Mouse (Mus musculus) cerebellum, postnatal 10 days (tissue): Measurements from ENCODE around the gene Misp.

Source experiments
- DNase-seq, 2 experiments: peaks; one replicate each; pipeline ENCODE4 v3.0.0; 2021; ENCODE audit warnings: mixed read lengths in 2 of 2

Misp gene

GRCm38 (mm10) chr10:79824413-79824812, 3.6 kb downstream of the Misp start:
- no peak for DNase-seq

- DNase-seq = peak in 1 of 2 experiments; percentile 37
Observed at GRCm38 (mm10) chr10:79831583-79831982, 10.8 kb downstream of the Misp start.

GRCm38 (mm10) chr10:79832026-79832785, 11.4 kb downstream of the Misp start:
- DNase-seq = no peak

- no peak for DNase-seq
Observed at GRCm38 (mm10) chr10:79832786-79833181, 12.0 kb downstream of the Misp start.

GRCm38 (mm10) chr10:79834769-79835398, 14.1 kb downstream of the Misp start:
- peak; percentile 90 to 92 for DNase-seq

- no peak for DNase-seq
Observed at GRCm38 (mm10) chr10:79836918-79837317, 16.1 kb downstream of the Misp start.

- DNase-seq = no peak
Observed at GRCm38 (mm10) chr10:79838151-79838550, 17.4 kb downstream of the Misp start.

- no peak for DNase-seq
Observed at GRCm38 (mm10) chr10:79840091-79840490, 19.3 kb downstream of the Misp start.

- peak; percentile 72 to 76 for DNase-seq
Observed at GRCm38 (mm10) chr10:79840644-79841551, 20.1 kb downstream of the Misp start.

GRCm38 (mm10) chr10:79842322-79842721, 21.5 kb downstream of the Misp start:
- DNase-seq = no peak

GRCm38 (mm10) chr10:79843476-79843875, 22.7 kb downstream of the Misp start:
- DNase-seq = peak in 1 of 2 experiments; percentile 63

GRCm38 (mm10) chr10:79846553-79846952, 25.8 kb downstream of the Misp start:
- no peak for DNase-seq

- no peak for DNase-seq
Observed at GRCm38 (mm10) chr10:79849941-79850628, 29.3 kb downstream of the Misp start.

GRCm38 (mm10) chr10:79851653-79852052, 30.9 kb downstream of the Misp start:
- DNase-seq = no peak

GRCm38 (mm10) chr10:79852107-79852789, 31.5 kb downstream of the Misp start:
- DNase-seq = no peak

GRCm38 (mm10) chr10:79852827-79853226, 32.0 kb downstream of the Misp start:
- DNase-seq = peak in 1 of 2 experiments; percentile 45

- peak; percentile 98 to 99 for DNase-seq
Observed at GRCm38 (mm10) chr10:79853392-79853791, 32.6 kb downstream of the Misp start.

GRCm38 (mm10) chr10:79853860-79854795, 33.3 kb downstream of the Misp start, which contains the start of gene Ptbp1:
Ptbp1 (plus strand) TSS chr10:79854427.
- peak; percentile 100 for DNase-seq

GRCm38 (mm10) chr10:79854801-79855541, 34.2 kb downstream of the Misp start:
- DNase-seq = peak; percentile 87 to 88
